Mouse (Mus musculus) liver, adult (tissue): Measurements from ENCODE around the gene D2hgdh.
"Not testable (repeated sequence)": the region's sequence is repeated elsewhere in the genome, so short reads cannot be mapped to it uniquely, and the experiment has no call there.

Experiments
- GATA4 ChIP-seq: IDR thresholded peaks from 2 replicates; pipeline ENCODE4 v1.6.1; 2014; ENCODE audit warnings: mild to moderate bottlenecking, low read length; ENCODE audit not compliant: insufficient replicate concordance

The D2hgdh gene

DNA sequence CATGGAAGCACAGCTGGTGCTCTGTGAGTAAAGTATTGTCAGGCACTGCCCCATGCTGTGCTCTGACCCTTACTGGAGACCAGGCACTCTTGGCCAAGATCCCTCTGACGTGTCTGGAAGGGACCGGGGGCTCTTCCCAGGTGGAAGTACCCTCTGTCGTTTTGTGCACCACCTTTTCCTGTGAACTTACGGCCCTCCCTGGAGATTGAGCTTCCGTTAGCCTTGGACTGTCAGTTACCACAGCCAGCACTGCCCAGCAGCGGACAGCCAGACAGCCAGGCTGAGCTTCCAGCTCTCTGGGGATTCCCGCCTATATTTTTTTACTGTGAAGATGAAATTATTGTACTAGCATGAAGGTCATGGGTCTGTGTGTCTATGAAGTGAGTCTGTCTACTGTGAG is 6.0 kb upstream of the D2hgdh start:
- no peak for TF ChIP-seq GATA4

DNA sequence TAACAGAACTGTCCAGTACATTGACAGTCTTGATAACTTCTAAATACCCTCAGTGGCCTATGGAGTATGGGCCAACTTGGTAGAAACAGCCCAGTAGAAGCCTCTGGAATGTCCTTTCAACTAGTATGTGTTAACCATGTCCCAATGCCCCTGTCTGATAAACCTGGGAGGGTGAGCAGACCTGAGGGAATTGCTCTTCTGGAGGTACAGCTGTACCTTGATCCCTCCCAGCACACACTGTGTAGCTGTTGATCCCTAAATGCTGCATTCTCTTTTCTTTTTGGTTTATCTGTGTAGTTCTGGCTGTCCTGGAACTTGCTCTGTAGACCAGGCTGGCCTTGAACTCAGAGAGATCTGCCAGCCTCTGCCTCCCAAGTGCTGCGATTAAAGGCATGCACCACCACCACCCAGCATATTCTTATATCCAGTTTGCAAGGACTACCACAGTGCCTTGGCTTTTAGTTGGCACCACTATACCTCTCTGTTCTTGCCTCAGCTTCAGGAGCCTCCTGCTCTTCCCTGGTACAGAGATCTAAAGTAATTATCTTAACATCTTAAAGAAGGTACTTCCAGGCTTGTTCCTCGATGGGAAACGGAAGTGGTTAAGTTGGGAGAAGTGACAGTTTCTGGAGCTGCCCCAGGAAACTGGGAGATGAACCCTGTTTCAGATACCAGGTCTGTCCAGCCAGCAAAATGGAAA is 763 bp upstream of the D2hgdh start:
- no peak for TF ChIP-seq GATA4

DNA sequence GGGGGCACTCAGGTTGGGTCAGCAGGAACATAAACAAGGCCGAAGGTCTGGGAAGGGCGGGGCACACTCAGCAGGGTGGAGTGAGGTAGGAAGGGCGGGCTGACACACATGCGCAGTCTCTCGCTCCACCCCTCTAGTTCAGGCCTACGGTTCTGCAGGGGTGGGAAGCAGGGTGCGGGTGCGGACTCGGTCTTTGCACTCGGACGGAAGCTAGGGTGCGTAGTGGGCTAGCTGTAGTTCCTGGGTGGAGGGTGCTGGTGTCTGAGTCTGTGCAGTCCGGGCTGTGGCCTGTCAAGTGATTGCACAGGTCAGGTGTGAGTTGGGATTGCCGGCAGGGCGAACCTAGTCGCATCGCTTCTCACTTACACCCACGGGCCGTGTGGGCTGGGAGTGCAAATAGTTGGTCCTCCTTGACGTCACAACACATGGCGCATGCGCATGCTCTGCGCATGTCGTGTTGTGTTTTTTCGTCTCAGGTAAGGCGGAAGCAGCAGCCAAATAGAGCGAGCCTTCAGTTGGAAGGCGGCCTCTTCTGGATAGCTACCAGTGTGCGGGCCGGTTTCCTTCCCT is 481 bp downstream of the D2hgdh start:
- TF ChIP-seq GATA4: no peak

DNA sequence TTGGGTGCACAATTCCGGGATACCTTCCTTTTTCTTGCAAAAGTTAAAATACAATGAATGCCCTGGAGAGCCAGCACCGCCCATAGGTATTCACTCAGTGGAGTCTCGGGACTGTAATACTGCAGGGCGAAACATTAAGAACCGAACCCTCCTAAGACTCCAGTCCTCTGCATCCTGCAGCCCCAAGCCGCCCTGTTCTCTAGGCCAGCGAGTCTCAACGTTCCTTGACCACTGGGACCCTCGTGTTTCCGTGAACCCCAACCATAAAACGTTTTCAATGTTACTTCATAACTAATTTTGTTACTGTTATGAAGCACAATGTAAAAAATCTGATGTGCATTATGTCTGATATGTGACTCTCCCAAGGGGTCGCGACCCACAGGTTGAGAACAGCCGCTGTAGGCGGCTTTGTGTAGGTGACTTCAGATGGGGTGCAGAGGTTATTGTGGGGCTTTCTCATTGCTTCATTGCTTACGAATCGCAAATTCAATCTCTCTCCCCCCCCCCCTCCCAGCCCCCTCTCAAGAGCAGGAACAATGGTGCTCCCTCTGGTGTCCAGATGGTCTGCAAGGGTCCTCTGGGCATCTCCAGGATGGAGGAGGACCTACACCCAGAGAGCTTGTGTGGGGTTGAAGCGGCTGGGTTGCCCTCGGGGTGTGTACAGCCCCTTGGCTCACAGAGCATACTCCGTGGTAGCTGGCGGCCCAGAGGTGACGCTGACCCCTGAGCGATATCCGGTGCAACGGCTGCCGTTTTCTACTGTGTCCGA is 1.2 kb downstream of the D2hgdh start:
- TF ChIP-seq GATA4: no peak

DNA sequence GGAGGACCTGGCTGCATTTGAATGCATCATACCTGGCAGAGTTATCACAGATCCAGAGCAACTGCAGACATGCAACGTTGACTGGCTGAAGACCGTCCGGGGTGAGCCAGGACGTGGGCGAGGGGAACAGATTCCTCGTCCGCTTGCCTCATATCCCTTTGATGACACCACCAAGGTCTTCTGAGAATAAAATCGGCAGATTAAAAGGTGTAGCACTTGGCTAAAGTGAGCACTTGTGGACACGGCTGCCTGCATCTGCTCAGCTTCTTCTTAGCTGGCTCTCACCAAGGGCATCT is 1.8 kb downstream of the D2hgdh start:
- no peak for TF ChIP-seq GATA4

DNA sequence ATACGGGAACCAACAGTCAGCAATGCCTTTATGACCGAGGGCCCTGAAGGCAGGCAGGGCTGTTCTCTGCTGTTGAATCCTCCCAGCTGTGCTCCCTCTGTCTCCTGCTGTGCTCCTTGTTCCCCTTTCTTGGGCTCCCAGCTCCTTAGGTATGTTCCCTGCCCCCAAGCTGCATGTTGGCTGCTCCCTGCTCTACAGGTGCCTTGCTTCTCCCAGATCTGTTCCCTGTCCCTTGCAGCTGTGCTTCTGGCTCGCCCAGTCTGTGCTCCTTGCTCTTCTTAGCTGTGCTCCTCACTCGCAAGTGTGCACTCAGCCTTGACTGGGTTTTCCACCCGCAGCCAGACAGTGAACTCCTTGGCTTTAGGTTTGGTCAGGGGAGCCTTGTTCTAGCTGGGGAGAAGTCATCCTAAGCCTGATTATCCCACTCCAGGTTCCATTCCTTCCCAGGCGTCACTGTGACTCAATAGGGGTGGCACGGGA is 10.0 kb downstream of the D2hgdh start:
- no peak for TF ChIP-seq GATA4

DNA sequence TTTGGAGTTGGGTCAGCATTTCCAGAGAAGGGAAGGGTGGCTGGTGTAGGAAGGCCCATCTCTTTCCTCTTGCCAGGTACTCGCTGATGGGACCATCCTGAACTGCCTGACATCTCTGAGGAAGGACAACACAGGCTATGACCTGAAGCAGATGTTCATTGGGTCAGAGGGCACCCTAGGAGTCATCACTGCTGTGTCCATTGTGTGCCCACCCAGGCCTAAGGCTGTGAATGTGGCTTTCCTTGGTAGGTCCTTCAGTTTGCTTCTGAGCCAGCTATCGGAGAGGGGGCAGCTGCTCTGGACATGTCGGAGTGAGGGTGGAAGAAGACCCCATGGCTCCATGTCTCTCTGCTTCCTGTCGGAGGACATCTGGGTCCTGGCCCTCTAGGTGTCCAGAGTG is 10.5 kb downstream of the D2hgdh start:
- no peak for TF ChIP-seq GATA4

DNA sequence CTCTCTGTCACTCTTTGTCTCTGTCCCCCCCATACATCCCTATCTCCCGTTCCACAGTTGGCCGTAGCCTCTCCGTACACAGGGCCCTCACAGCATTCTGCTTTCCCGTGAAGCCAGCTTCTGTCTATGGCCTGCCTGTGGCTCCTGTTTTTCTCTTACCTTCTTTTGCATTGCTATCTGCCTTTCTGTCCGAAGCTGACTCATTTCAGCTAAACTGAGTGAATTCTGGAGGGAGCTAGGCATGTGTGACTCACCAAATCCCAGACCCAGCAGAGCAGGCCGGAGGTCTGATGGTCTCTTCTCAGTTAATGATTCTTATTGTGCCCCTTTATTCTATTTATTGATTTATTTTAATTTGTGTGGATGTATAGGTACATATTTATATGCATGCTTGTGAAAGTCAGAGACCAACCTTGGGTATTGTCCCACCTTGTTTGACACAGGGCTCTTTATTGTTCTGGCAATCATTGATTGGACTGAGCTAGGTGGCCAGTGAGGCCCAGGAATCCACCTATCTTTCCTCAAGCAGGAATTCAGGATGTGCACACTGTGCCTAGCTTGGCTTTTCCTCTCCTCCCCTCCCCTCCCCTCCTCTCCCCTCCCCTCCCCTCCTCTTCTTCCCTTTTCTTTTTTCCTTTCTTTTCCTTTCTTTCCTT is 11.3 kb downstream of the D2hgdh start:
- no peak for TF ChIP-seq GATA4

DNA sequence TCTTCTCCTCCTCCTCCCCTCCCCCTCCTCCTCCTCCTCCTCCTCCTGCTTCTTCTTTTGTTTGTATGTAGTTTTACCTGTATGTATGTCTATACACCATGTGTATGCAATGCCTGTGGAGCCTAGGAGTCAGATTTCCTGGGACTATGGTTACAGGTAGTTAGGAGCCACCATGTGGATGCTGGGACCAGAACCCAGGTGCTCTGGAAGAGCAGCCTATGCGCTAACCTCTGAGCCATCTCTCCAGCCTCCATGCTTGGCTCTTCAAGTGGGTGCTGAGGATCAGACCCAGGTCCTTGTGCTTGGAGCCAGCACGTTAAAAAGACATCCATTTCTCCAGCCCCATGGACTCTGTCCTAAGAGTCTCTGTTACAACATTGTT is 11.8 kb downstream of the D2hgdh start:
- no peak for TF ChIP-seq GATA4

DNA sequence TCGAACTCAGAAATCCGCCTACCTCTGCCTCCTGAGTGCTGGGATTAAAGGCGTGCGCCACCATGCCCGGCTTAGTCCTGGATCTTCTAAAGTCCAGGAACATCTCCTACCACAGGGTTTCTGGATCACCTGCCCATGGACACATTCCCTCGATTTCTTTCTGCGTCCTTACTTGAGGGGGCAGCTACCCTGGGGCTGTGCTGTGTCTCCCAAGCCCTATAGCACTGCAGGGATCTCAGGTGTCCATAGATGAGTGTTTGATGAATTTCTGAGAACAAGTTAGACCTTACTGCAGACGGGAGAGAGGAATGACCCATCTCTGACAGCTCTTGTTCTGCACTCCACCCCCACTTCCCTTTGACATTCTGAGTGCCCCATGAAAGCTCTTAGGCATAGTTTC is 12.6 kb downstream of the D2hgdh start:
- TF ChIP-seq GATA4: no peak

DNA sequence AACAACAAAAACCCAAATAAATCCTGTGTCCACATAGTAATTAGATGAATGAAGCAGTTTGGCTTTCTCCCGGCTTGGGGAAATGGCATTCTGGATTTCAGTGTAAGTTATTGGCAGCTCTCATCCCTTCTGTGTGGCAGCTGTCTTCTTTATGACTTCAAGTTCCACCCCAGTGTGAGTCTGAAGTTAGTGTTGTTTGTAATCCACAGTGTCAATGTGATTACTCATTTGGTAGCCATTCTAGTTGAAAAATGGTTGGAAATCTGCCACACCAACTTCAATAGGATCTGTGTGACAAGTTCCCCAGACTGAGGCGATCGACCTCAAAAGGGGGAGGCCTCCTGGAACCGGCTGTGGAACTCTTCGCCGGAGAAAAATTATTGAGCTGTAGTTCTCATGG is 32.7 kb downstream of the D2hgdh start:
- no peak for TF ChIP-seq GATA4

DNA sequence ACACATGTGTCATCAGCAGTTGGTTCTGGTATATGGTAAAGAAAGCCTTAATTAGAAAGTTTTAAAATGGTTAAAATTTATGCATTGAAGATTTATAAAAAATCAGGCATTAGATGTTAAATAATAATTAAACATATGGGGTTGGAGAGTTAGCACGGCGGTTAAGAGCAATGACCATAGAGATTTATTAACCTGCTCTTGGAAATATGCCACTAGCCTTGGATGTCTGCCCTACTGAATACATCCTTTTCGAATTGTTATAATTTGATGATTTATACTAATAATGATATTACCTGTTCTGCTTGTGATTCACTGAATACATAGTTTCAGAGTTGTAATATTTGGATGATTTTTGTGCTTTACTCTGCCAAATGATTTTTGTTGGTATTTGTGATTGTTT is 33.3 kb downstream of the D2hgdh start:
- no peak for TF ChIP-seq GATA4

DNA sequence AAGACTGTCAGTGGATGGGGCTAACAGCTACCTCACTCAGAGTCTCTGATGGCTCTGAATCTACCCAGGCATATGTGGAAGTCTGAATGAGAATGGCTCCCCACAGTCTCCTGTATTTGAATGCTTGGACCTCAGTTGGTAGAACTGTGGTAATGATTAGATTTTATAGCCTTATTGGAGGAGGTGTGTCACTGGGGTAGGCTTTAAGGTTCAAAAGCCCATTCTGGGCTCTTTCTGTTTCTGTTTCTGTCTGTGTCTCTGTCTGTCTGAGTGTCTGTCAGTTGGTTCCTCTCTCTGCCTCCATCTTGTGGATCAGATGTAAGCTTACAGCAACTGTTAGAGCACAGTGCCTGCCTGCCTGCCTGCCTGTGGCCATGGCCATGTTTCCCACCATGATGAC is 34.9 kb downstream of the D2hgdh start:
- no peak for TF ChIP-seq GATA4

DNA sequence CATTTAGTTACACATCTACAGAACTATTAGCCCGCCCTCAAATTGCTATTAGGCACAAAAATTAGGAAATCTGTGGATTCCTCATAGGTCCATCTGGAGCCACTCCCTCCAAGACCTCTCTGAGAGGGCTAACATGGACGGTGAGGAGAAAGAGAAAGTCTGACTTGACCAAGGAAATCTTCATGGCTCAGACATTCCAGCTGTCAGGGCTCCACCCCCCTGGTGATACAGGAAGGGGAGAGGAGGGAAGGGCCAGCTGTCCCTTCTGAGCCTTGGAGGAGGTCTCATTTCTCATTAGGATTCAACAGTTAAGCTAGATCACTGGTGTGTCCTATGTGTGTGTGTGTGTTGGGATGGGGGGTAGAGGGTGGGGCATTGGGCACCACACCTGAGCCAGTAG is 36.3 kb downstream of the D2hgdh start, which contains the start of gene Gal3st2:
TSS of gene Gal3st2 (plus strand) at position 259 of the 400 bp plus-strand sequence.
- TF ChIP-seq GATA4: not testable (repeated sequence)
